10 mouse cellular contexts compared by ENCODE assay signal in the genomic region with DNA sequence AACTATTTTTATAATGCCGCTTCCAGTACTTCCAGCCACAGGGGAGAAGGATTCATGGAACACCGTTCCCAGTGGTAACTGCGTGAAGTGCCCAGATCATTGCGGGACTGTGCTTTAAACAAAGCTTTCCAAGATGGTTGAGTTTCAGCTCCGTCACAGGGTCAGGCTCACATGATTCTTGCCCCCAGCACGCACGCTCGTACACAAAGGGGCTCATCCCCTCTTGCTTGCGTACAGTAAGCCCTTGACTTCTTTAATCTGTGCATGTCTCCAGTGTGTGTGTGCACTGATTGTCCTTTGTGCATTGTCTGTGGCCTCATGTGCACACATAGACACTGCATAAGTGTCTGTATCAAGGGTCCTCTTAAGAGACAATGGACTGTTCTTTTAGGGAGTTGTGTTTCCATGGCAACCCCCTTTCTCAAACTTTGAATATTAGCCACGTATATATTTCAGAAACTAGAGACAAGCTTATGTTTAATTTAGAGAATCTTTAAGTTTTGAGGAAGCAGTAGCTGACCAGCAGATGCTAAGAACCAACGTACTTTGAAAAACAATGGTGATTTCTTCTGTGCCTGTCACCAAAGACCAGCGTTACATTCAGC.
DNase-seq lines count a peak whose midpoint lies in the region; ATAC-seq and TF ChIP-seq lines count a peak whose summit lies in the region.
"Had no signal": no experiment of that assay in that cellular context is flagged by ENCODE, and none has a peak within 500 bp of the region (broad histone marks: within the 10 kb centered on the region; RNA-seq: fewer than 3 reads in every experiment).

No protein-coding gene starts in this region.

- ATAC-seq in kidney, postnatal 0 days (replicated peaks; ENCODE audit: low FRiP score, low read depth) = no peak
- peak; percentile 51 for ATAC-seq in embryonic facial prominence, embryonic 14.5 days (ENCODE audit: low read depth)
- ATAC-seq in hindbrain, embryonic 13.5 days (ENCODE audit: low FRiP score) = no peak
- peak; percentile 39; the same call in 1 of the 2 replicates for ATAC-seq in midbrain, postnatal 0 days (ENCODE audit: low FRiP score)
- ATAC-seq in megakaryocyte-erythroid progenitor cell, adult 5-6 weeks (replicated peaks; ENCODE audit: low FRiP score, low TSS enrichment, poor library complexity, severe bottlenecking) = no peak

- H3K27ac ChIP-seq in kidney, postnatal 0 days = 0 out of 2 replicates have a peak overlapping the region, but pooled peaks have one; percentile 60
- H3K27ac ChIP-seq in embryonic facial prominence, embryonic 14.5 days (replicated peaks; ENCODE audit: low read depth, low read length) = peak overlapping the region; percentile 49
- peak overlapping the region; percentile 88 for H3K27ac ChIP-seq in hindbrain, embryonic 13.5 days
- H3K27ac ChIP-seq in midbrain, postnatal 0 days (ENCODE audit: low read depth, low read length) = peak overlapping the region; percentile 59

- H3K4me3 ChIP-seq in kidney, postnatal 0 days (replicated peaks; ENCODE audit: low read depth, low read length) = no peak overlapping the region
- no peak overlapping the region for H3K4me3 ChIP-seq in embryonic facial prominence, embryonic 14.5 days (ENCODE audit: low read depth, low read length)
- no peak overlapping the region for H3K4me3 ChIP-seq in hindbrain, embryonic 13.5 days
- H3K4me3 ChIP-seq in midbrain, postnatal 0 days (ENCODE audit: low read depth, low read length) = no peak overlapping the region

- WGBS in kidney, postnatal 0 days = 71% methylated on average over 12 of the region's 12 CpGs
- 51% methylated on average over 12 of the region's 12 CpGs for WGBS in embryonic facial prominence, embryonic 14.5 days
- WGBS in hindbrain, embryonic 13.5 days = 30% methylated on average over 12 of the region's 12 CpGs
- WGBS in midbrain, postnatal 0 days = 36% methylated on average over 12 of the region's 12 CpGs

- H3K9me3 ChIP-seq in kidney, postnatal 0 days (replicated peaks; ENCODE audit: low read length) = no peaks in the 10 kb centered on the region
- no peaks in the 10 kb centered on the region for H3K9me3 ChIP-seq in embryonic facial prominence, embryonic 14.5 days (ENCODE audit: control insufficient read depth, low read length)
- H3K9me3 ChIP-seq in hindbrain, embryonic 13.5 days = no peaks in the 10 kb centered on the region
- H3K9me3 ChIP-seq in midbrain, postnatal 0 days (ENCODE audit: low read length) = no peaks in the 10 kb centered on the region

- no peak overlapping the region for H3K9ac ChIP-seq in kidney, postnatal 0 days (ENCODE audit: low read depth, low read length)
- no peak overlapping the region for H3K9ac ChIP-seq in embryonic facial prominence, embryonic 14.5 days (ENCODE audit: low read depth, low read length)
- H3K9ac ChIP-seq in hindbrain, embryonic 13.5 days = no peak overlapping the region; the same call in 1 of the 2 replicates
- H3K9ac ChIP-seq in midbrain, postnatal 0 days (replicated peaks; ENCODE audit: low read length, poor library complexity, severe bottlenecking) = no peak overlapping the region
- H3K9ac ChIP-seq: liver, postnatal 0 days had no signal

- TF ChIP-seq CTCF in kidney, postnatal 0 days (IDR thresholded peaks at IDR 0.05; ENCODE audit: low read depth) = no peak
- peak; percentile 40; the same call in 1 of the 2 replicates for TF ChIP-seq CTCF in midbrain, postnatal 0 days (IDR thresholded peaks at IDR 0.05)

- H3K36me3 ChIP-seq in kidney, postnatal 0 days (ENCODE audit: insufficient read depth, low read length) = no peaks in the 10 kb centered on the region
- no peaks in the 10 kb centered on the region for H3K36me3 ChIP-seq in embryonic facial prominence, embryonic 14.5 days (ENCODE audit: control insufficient read depth, insufficient read depth, low read length)
- H3K36me3 ChIP-seq in hindbrain, embryonic 13.5 days = no peaks in the 10 kb centered on the region
- no peaks in the 10 kb centered on the region for H3K36me3 ChIP-seq in midbrain, postnatal 0 days (ENCODE audit: insufficient read depth, low read length)
- H3K36me3 ChIP-seq: G1E had no signal

- peaks cover 10% of the 10 kb centered on the region; the same call in 1 of the 2 replicates for H3K4me1 ChIP-seq in kidney, postnatal 0 days (replicated peaks; ENCODE audit: insufficient read depth, low read length)
- peaks cover 34% of the 10 kb centered on the region for H3K4me1 ChIP-seq in embryonic facial prominence, embryonic 14.5 days (ENCODE audit: control insufficient read depth, insufficient read depth, low read length)
- peaks cover 72% of the 10 kb centered on the region for H3K4me1 ChIP-seq in hindbrain, embryonic 13.5 days (replicated peaks)
- H3K4me1 ChIP-seq in midbrain, postnatal 0 days (ENCODE audit: insufficient read depth, low read length) = peaks cover 13% of the 10 kb centered on the region; the same call in 1 of the 2 replicates

- no peaks in the 10 kb centered on the region for H3K27me3 ChIP-seq in kidney, postnatal 0 days (ENCODE audit: insufficient read depth, low read length)
- no peaks in the 10 kb centered on the region for H3K27me3 ChIP-seq in embryonic facial prominence, embryonic 14.5 days (replicated peaks; ENCODE audit: control insufficient read depth, insufficient read depth, low read length)
- no peaks in the 10 kb centered on the region for H3K27me3 ChIP-seq in hindbrain, embryonic 13.5 days
- no peaks in the 10 kb centered on the region for H3K27me3 ChIP-seq in midbrain, postnatal 0 days (ENCODE audit: insufficient read depth, low read length)

- no peak overlapping the region for H3K4me2 ChIP-seq in kidney, postnatal 0 days (ENCODE audit: low read length)
- peak overlapping the region; percentile 25; the same call in 1 of the 2 replicates for H3K4me2 ChIP-seq in embryonic facial prominence, embryonic 14.5 days (ENCODE audit: low read depth, low read length)
- no peak overlapping the region for H3K4me2 ChIP-seq in hindbrain, embryonic 13.5 days
- H3K4me2 ChIP-seq in midbrain, postnatal 0 days (ENCODE audit: low read depth, low read length, poor library complexity, severe bottlenecking) = peak overlapping the region; percentile 18

- no peak for DNase-seq in kidney, postnatal 0 days (ENCODE audit: low spot score)
- no peak for DNase-seq in kidney, postnatal 4 days
- no peak for DNase-seq in embryonic facial prominence, embryonic 14.5 days (ENCODE audit: low spot score)
- DNase-seq in midbrain, postnatal 0 days (ENCODE audit: low spot score) = no peak
- DNase-seq in layer of hippocampus, postnatal 14 days (ENCODE audit: low spot score in 2 of 2) = no peak
- DNase-seq: liver, postnatal 0 days; right cerebral cortex, postnatal 14 days had no signal

Comparison
In these comparisons a context has a peak if more than half of its experiments do, and no peak if none do; other contexts are left out.
1. ATAC-seq: peak in embryonic facial prominence, embryonic 14.5 days (single experiment) and midbrain, postnatal 0 days (single experiment); none in kidney, postnatal 0 days (single experiment), hindbrain, embryonic 13.5 days (single experiment) and megakaryocyte-erythroid progenitor cell, adult 5-6 weeks (single experiment).
2. H3K4me2 ChIP-seq: peak in embryonic facial prominence, embryonic 14.5 days (single experiment) and midbrain, postnatal 0 days (single experiment); none in kidney, postnatal 0 days (single experiment) and hindbrain, embryonic 13.5 days (single experiment).
3. Peak in every context shown above with its lines, with median percentiles within 50 percentile points of each other: H3K27ac ChIP-seq.